Mouse (Mus musculus): ENCODE measurements at regions not wholly inside any gene's neighbourhood (a gene's known extent, or its start where the extent isn't known, plus 50 kb on each side); places are given as distances from the start of the nearest gene placed in this dataset.

DNA sequence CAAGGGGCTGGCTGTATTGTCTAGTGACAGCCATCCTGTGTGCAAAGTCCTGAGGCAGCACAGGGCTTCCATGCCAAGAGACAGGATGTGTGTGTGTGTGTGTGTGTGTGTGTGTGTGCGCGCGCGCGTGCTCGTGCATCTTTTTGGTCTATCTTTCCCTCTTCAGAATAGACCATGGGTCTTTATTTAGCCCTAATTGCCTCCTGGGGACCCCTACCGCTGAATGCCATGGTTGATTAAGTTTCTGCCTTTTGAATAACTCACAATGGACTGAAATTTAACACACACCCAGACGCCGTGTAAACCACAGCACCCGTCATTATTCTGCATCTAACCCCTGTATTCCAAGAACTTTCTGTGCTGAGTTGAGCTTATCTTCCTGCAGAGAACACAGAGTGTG lies 435.2 kb upstream of the Kcnab2 start:
- no peaks in the 10 kb centered on the region for H3K36me3 ChIP-seq (ENCODE audit: control insufficient read depth, insufficient read depth, low read length)
- H3K4me2 ChIP-seq (ENCODE audit: low read depth, low read length) = no peak overlapping the region
- H3K9ac ChIP-seq (ENCODE audit: low read depth, low read length) = no peak overlapping the region
- H3K27me3 ChIP-seq (replicated peaks; ENCODE audit: control insufficient read depth, insufficient read depth, low read length) = no peaks in the 10 kb centered on the region
- H3K27ac ChIP-seq (replicated peaks; ENCODE audit: low read depth, low read length) = no peak overlapping the region
- H3K4me3 ChIP-seq (ENCODE audit: low read depth, low read length) = no peak overlapping the region
- 73% methylated on average over 10 of the region's 10 CpGs for WGBS
- no peak for ATAC-seq (ENCODE audit: low read depth)
- no peaks in the 10 kb centered on the region for H3K9me3 ChIP-seq (ENCODE audit: control insufficient read depth, low read length)
- no peaks in the 10 kb centered on the region for H3K4me1 ChIP-seq (ENCODE audit: control insufficient read depth, insufficient read depth, low read length)
- peak; percentile 8 for DNase-seq (ENCODE audit: low spot score)

DNA sequence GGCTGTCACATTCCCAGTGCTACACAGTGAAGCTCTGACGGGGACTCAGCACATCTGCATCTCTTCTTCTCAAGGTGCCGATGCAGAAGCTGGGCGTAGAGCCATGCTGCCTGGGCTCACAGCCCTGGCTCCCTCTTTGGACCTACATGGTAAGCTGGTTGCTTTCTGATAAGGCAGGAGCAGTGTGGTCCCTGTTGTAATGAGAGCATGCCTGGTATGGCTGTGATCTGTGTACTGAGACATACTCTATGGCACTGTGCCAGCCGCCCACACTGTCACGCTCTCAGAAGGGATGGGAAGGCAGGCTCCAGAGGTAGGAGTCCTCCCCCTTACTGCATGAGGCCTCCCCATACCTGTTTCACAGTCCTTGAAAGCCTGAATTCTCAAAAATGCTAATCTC lies 430.6 kb upstream of the Kcnab2 start:
- Histone ChIP-seq H3K36me3 (ENCODE audit: control insufficient read depth, insufficient read depth, low read length) (no peaks in the 10 kb centered on the region), H3K27me3 (replicated peaks; ENCODE audit: control insufficient read depth, insufficient read depth, low read length) (no peaks in the 10 kb centered on the region), H3K9me3 (ENCODE audit: control insufficient read depth, low read length) (no peaks in the 10 kb centered on the region), H3K4me2 (ENCODE audit: low read depth, low read length) (no peak overlapping the region), H3K4me3 (ENCODE audit: low read depth, low read length) (no peak overlapping the region), H3K4me1 (ENCODE audit: control insufficient read depth, insufficient read depth, low read length) (no peaks in the 10 kb centered on the region), H3K27ac (replicated peaks; ENCODE audit: low read depth, low read length) (no peak overlapping the region), H3K9ac (ENCODE audit: low read depth, low read length) (no peak overlapping the region)
- WGBS = 69% methylated on average over 5 of the region's 5 CpGs
- ATAC-seq (ENCODE audit: low read depth) (0 out of 2 replicates have a peak, but pooled peaks have one; percentile 31), DNase-seq (ENCODE audit: low spot score) (peak; percentile 23)

DNA sequence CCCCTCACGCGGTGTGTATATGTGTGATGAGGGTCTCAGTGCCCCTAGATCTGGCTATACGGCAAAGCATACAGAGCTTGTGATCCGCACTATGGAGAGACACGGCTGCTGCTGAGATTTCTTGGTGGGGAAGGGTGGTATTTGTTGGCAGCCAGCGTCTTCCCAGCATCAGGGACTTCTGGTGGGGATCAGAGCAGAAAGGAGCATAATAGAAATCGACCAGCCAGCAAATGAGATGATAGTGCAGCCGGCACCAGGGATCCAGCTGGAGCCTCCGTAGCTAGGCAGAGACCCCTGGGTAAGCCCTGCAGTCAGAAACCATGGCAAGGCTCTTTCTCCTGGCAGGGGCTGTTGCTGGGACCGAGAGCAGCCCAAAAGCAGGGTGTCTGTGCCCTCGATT lies 425.2 kb upstream of the Kcnab2 start:
- Histone ChIP-seq H3K4me1 (ENCODE audit: control insufficient read depth, insufficient read depth, low read length) (no peaks in the 10 kb centered on the region), H3K4me2 (ENCODE audit: low read depth, low read length) (no peak overlapping the region), H3K36me3 (ENCODE audit: control insufficient read depth, insufficient read depth, low read length) (no peaks in the 10 kb centered on the region), H3K27ac (replicated peaks; ENCODE audit: low read depth, low read length) (no peak overlapping the region), H3K9ac (ENCODE audit: low read depth, low read length) (no peak overlapping the region), H3K9me3 (ENCODE audit: control insufficient read depth, low read length) (no peaks in the 10 kb centered on the region), H3K27me3 (replicated peaks; ENCODE audit: control insufficient read depth, insufficient read depth, low read length) (no peaks in the 10 kb centered on the region), H3K4me3 (ENCODE audit: low read depth, low read length) (no peak overlapping the region)
- DNase-seq (ENCODE audit: low spot score) (no peak), ATAC-seq (ENCODE audit: low read depth) (no peak)
- WGBS = 77% methylated on average over 11 of the region's 11 CpGs

DNA sequence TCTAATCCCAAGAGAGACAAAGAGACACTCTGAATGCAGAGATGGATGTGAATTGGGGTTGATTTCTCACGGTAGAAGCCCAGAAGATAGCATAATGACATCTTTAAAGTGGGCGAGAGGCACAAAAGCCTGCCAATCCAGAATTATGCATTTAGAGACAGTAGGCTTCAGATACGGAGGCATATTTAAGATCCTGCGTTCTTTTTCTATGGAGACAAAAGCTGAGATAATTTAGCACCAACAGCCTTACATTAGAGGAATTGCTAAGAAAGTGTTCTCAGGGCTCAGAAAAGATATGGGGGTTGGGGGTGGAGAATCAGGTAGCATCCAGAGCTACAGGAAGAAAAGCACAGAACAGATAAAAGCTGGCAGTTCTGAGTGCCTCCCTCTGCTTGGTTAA lies 422.4 kb upstream of the Kcnab2 start:
- no peak for ATAC-seq (ENCODE audit: low read depth)
- Histone ChIP-seq H3K27me3 (replicated peaks; ENCODE audit: control insufficient read depth, insufficient read depth, low read length) (no peaks in the 10 kb centered on the region), H3K9me3 (ENCODE audit: control insufficient read depth, low read length) (no peaks in the 10 kb centered on the region), H3K4me1 (ENCODE audit: control insufficient read depth, insufficient read depth, low read length) (no peaks in the 10 kb centered on the region), H3K9ac (ENCODE audit: low read depth, low read length) (no peak overlapping the region), H3K36me3 (ENCODE audit: control insufficient read depth, insufficient read depth, low read length) (no peaks in the 10 kb centered on the region), H3K4me2 (ENCODE audit: low read depth, low read length) (no peak overlapping the region), H3K27ac (replicated peaks; ENCODE audit: low read depth, low read length) (no peak overlapping the region), H3K4me3 (ENCODE audit: low read depth, low read length) (no peak overlapping the region)
- DNase-seq (ENCODE audit: low spot score) = no peak
- WGBS = 74% methylated on average over 4 of the region's 4 CpGs

DNA sequence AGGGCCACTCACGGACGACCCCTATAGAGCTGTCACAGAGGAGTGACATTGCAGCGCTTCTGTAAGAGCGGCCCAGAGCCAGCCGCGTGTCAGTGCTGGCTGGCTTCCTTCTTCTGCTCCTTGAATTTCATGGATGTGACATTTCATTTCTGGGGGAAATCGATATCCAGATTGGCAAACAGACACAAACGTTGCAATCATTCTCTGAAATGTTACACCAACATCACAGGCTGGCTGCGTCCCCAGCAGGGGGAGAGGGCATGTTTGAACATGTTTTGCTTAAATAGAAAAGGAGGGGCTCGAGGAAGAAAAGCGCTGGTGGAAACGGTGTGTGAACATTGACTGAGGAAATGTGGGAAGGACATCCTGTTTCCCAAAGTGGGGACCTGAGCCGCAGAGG lies 417.4 kb upstream of the Kcnab2 start:
- no peaks in the 10 kb centered on the region for H3K9me3 ChIP-seq (ENCODE audit: control insufficient read depth, low read length)
- no peaks in the 10 kb centered on the region for H3K36me3 ChIP-seq (ENCODE audit: control insufficient read depth, insufficient read depth, low read length)
- DNase-seq (ENCODE audit: low spot score) (peak; percentile 34), ATAC-seq (ENCODE audit: low read depth) (no peak)
- 47% methylated on average over 13 of the region's 13 CpGs for WGBS
- no peak overlapping the region for H3K27ac ChIP-seq (replicated peaks; ENCODE audit: low read depth, low read length)
- no peak overlapping the region for H3K9ac ChIP-seq (ENCODE audit: low read depth, low read length)
- H3K27me3 ChIP-seq (replicated peaks; ENCODE audit: control insufficient read depth, insufficient read depth, low read length) = no peaks in the 10 kb centered on the region
- H3K4me3 ChIP-seq (ENCODE audit: low read depth, low read length) = no peak overlapping the region
- no peak overlapping the region for H3K4me2 ChIP-seq (ENCODE audit: low read depth, low read length)
- no peaks in the 10 kb centered on the region for H3K4me1 ChIP-seq (ENCODE audit: control insufficient read depth, insufficient read depth, low read length)

DNA sequence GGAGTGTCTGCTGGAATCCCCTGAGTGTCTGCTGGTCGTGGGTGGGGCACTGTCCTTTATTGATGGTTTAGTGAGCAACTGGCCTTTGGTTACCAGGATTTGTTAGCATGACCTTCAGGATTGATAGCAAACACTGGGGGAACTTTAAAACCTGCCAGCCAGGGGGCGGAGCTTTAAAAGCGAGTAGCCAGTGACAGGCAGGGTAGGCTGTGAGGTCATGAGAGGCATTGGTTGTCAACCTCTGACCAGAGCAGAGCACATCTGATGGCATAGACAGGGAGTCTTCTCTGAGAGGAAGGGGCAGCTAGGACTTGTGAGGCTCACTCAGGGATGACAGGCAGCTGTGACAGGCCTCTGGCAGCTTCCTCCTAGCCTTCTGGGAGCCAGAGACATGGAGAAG lies 415.3 kb upstream of the Kcnab2 start:
- Histone ChIP-seq H3K36me3 (ENCODE audit: control insufficient read depth, insufficient read depth, low read length) (no peaks in the 10 kb centered on the region), H3K27me3 (replicated peaks; ENCODE audit: control insufficient read depth, insufficient read depth, low read length) (no peaks in the 10 kb centered on the region), H3K4me1 (ENCODE audit: control insufficient read depth, insufficient read depth, low read length) (no peaks in the 10 kb centered on the region), H3K4me3 (ENCODE audit: low read depth, low read length) (no peak overlapping the region), H3K4me2 (ENCODE audit: low read depth, low read length) (no peak overlapping the region), H3K9me3 (ENCODE audit: control insufficient read depth, low read length) (no peaks in the 10 kb centered on the region), H3K27ac (replicated peaks; ENCODE audit: low read depth, low read length) (no peak overlapping the region), H3K9ac (ENCODE audit: low read depth, low read length) (no peak overlapping the region)
- no peak for DNase-seq (ENCODE audit: low spot score)
- no peak for ATAC-seq (ENCODE audit: low read depth)
- 75% methylated on average over 3 of the region's 3 CpGs for WGBS

DNA sequence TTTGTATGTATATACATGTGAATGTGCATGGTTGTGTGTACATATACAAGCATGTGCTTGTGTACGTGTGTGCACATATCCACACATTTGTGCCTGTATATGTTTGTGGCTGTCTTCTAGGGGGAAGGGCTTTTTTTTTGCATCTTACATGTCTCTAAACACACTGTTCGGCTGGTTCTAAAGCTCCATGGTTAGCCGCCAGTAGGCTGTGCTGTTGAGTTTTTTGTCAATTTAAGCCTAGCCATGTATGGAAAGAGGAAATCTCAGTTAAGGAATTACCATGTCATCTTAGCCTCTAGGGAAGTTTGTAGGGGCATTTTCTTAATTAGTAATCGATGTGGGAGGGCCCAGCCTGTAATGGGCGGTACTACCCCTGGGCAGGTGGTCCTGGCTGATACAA lies 411.5 kb upstream of the Kcnab2 start:
- H3K4me3 ChIP-seq (ENCODE audit: low read depth, low read length) = no peak overlapping the region
- H3K27me3 ChIP-seq (replicated peaks; ENCODE audit: control insufficient read depth, insufficient read depth, low read length) = no peaks in the 10 kb centered on the region
- no peak for ATAC-seq (ENCODE audit: low read depth)
- H3K27ac ChIP-seq (replicated peaks; ENCODE audit: low read depth, low read length) = no peak overlapping the region
- no peaks in the 10 kb centered on the region for H3K36me3 ChIP-seq (ENCODE audit: control insufficient read depth, insufficient read depth, low read length)
- no peak overlapping the region for H3K4me2 ChIP-seq (ENCODE audit: low read depth, low read length)
- no peak for DNase-seq (ENCODE audit: low spot score)
- 76% methylated on average over 5 of the region's 5 CpGs for WGBS
- no peaks in the 10 kb centered on the region for H3K9me3 ChIP-seq (ENCODE audit: control insufficient read depth, low read length)
- H3K4me1 ChIP-seq (ENCODE audit: control insufficient read depth, insufficient read depth, low read length) = no peaks in the 10 kb centered on the region
- no peak overlapping the region for H3K9ac ChIP-seq (ENCODE audit: low read depth, low read length)

DNA sequence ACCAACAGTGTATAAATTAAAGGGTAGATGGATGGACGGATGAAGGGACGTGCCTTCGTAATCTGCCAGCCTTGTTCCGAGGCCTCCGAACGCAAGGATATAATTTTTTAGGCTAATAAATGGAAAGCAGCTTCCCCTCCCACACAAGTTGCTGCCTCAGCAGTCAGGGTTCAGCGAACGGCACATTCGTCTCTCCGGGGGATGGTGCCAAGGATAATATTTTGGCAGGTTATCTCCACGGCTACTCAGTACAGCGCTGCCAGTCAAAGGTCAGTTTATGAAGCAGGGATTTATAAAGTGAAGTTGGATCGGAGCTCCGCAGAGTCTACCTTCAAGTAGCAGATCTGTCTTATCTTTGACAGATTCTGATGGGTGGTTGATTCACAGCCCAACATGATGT lies 410.6 kb upstream of the Kcnab2 start:
- no peaks in the 10 kb centered on the region for H3K4me1 ChIP-seq (ENCODE audit: control insufficient read depth, insufficient read depth, low read length)
- WGBS = 63% methylated on average over 14 of the region's 14 CpGs
- no peak for DNase-seq (ENCODE audit: low spot score)
- H3K4me3 ChIP-seq (ENCODE audit: low read depth, low read length) = no peak overlapping the region
- no peaks in the 10 kb centered on the region for H3K27me3 ChIP-seq (replicated peaks; ENCODE audit: control insufficient read depth, insufficient read depth, low read length)
- H3K4me2 ChIP-seq (ENCODE audit: low read depth, low read length) = no peak overlapping the region
- no peak for ATAC-seq (ENCODE audit: low read depth)
- no peak overlapping the region for H3K9ac ChIP-seq (ENCODE audit: low read depth, low read length)
- no peak overlapping the region for H3K27ac ChIP-seq (replicated peaks; ENCODE audit: low read depth, low read length)
- H3K9me3 ChIP-seq (ENCODE audit: control insufficient read depth, low read length) = no peaks in the 10 kb centered on the region
- H3K36me3 ChIP-seq (ENCODE audit: control insufficient read depth, insufficient read depth, low read length) = no peaks in the 10 kb centered on the region

DNA sequence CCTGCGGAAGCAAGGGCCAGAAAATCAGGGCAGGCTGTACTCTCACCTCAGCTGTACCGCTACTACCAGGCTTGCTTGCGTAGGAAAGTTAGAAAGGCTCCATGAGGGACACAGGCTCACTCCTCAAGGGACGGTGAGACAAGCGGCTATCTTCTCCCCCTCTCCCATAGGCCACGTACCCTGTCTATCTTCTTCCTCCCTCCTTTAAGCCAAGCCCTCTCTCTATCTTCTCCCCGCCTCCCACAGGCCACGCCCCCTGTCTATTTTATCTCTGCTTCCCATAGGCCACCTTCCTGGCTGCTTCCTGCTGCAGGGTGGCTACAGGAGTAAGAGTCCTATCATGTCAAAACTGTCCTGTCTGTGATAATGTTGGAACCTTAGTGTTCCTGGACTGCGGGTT lies 409.1 kb upstream of the Kcnab2 start:
- WGBS = 68% methylated on average over 9 of the region's 9 CpGs
- H3K36me3 ChIP-seq (ENCODE audit: control insufficient read depth, insufficient read depth, low read length) = no peaks in the 10 kb centered on the region
- H3K4me1 ChIP-seq (ENCODE audit: control insufficient read depth, insufficient read depth, low read length) = no peaks in the 10 kb centered on the region
- H3K9me3 ChIP-seq (ENCODE audit: control insufficient read depth, low read length) = no peaks in the 10 kb centered on the region
- H3K4me2 ChIP-seq (ENCODE audit: low read depth, low read length) = no peak overlapping the region
- no peaks in the 10 kb centered on the region for H3K27me3 ChIP-seq (replicated peaks; ENCODE audit: control insufficient read depth, insufficient read depth, low read length)
- ATAC-seq (ENCODE audit: low read depth) (no peak), DNase-seq (ENCODE audit: low spot score) (no peak)
- no peak overlapping the region for H3K27ac ChIP-seq (replicated peaks; ENCODE audit: low read depth, low read length)
- no peak overlapping the region for H3K9ac ChIP-seq (ENCODE audit: low read depth, low read length)
- no peak overlapping the region for H3K4me3 ChIP-seq (ENCODE audit: low read depth, low read length)
